Mouse (Mus musculus): ENCODE results near the gene Rhot2.
"Not testable (repeated sequence)": the region's sequence is repeated elsewhere in the genome, so short reads cannot be mapped to it uniquely, and the experiment has no call there.

Rhot2 gene

DNA sequence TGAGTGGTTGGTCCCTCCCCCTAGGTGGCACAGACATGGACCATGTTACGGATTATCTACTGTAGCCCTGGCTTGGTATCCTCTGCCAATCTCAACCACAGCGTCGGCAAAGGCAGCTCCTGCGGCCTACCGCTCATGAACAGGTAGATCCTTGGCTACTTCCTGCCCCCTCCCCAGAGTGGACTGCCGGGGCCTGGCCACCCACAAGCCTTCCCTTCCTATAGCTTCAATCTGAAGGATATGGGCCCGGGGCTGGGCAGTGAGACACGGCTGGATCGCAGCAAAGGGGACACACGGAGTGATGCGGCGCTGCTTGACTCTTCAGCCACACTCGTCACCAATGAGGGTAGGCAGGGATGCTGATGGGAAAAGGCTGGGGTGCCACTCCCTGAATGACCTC lies 17.6 kb downstream of the Rhot2 start:
- DNase-seq, result no peak

DNA sequence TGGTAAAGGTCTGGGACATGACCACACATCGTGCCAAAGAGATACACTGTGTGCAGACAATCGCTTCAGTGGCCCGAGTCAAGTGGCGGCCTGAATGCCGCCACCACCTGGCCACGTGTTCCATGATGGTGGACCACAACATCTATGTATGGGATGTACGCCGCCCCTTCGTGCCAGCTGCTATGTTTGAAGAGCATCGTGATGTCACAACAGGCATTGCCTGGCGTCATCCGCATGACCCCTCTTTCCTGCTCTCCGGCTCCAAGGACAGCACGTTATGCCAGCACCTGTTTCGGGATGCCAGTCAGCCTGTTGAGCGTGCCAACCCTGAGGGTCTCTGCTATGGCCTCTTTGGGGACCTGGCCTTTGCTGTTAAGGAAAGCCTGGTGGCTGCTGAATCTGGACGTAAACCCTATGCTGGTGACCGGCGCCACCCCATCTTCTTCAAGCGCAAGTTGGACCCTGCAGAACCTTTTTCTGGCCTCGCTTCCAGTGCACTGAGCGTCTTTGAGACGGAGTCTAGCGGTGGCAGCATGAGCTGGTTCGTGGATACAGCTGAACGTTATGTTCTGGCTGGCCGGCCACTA lies 18.6 kb downstream of the Rhot2 start:
- DNase-seq, result no peak

DNA sequence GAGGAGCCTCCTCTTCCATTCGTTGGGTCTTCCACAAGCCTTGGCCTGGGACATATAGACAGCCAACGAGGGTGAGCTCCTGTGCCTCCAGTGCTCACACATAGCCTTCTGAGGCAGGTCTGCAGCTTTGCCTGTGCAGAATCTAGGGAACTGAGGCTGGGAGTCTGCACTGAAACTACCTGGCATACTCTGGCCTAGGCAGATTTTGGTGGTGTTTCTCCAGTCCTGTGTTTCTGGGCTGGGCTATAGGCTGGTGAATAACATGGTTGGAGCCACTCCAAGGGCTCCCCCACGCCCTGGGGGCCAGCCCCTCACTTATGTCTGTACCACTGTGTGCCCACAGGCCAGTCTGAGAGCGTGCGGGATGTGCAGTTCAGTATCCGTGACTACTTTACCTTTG lies 19.3 kb downstream of the Rhot2 start:
- DNase-seq, result no peak

DNA sequence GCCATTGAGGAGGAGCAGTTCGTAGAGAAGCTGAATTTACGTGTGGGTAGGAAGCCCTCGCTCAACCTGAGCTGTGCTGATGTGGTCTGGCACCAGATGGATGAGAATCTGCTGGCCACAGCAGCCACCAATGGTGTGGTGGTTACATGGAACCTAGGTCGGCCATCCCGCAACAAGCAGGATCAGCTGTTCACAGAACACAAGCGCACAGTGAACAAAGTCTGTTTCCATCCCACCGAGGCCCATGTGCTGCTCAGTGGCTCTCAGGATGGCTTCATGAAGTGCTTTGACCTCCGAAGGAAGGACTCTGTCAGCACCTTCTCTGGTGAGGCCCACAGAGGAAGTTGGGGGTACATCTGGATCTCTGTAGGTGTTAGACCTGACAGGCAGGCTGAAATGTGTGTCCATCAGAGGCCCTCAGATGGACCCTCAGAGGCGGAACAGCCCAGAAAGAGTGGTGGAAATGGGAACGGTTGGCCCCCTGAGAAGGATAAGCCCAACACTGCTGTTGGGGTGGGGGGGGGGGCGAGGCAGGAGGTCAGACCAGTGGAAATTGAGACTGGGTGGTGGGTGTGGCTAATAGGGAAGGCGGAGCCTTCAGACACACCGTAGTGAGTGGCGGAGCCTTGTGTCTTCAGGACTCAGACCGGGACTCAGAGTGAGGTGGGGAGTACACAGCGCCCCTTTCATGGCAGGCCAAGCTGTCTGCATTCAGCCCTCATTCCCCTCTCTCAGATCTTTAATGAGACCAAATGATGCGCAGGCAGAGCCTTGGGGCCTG lies 20.1 kb downstream of the Rhot2 start:
- DNase-seq, result no peak

DNA sequence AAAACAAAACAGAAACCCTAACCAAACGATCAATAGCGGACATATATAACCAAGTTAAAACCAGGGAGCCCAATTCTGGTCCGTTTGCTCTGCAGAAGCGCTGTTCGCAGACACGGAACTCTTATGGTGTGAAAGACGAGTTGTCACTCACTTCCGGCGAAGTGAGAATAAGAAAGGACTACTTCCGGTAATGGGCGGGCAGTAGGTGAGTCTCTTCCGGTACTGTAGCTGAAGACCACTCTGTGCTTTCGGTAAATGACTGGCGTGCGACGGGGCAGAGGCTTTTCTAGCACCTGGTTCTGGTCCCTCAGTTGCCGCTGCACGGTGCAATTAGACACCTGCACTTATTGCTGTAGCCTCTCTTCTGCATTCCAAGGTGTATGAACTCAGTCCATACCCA lies 21.2 kb downstream of the Rhot2 start, which contains the start of gene Wdr24:
Gene Wdr24 (plus strand): TSS at position 176 of the 400 bp plus-strand sequence.
- DNase-seq, result peak; percentile 80 to 83

DNA sequence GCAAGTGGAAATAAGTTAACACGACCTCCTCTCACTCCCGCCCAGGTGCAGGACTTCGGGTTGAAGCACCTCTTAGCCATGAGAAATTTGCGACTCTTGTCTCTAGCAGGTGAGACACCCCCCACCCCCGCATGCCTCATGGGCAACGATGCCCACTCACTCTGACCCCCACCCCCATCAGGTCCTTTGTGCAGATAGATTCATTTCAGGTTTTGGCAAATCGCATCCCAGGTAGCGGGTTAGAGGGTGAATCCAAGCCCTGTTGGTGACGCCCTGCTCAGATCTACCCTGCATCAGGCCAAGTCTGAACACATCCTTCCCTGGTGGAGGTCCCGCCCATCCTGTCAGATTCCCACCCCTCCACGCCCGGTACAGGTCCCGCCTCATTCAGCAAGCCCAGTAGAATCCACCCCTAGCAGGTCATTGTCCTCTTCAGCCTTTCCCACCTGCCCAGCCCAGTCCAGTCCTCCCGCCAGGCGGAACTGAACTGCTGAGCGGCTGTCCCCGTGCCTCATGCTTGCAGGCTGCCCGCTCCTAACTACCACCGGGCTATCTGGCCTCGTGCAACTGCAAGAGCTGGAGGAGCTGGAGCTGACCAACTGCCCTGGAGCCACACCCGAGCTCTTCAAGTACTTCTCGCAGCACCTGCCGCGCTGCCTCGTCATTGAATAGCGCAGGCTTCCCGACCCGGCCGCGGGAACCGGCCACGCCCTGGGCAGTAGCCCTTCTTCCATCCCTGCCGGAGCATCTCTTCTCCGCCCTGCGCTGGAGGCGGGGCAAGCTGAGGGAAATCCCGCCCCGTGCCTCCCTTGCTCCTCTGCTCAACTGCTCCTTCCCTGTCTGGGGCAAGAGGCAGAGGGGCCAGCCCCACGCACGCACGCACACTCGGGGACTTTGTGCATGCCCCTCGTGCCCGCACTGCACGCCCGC lies 25.5 kb downstream of the Rhot2 start:
- DNase-seq, result no peak

DNA sequence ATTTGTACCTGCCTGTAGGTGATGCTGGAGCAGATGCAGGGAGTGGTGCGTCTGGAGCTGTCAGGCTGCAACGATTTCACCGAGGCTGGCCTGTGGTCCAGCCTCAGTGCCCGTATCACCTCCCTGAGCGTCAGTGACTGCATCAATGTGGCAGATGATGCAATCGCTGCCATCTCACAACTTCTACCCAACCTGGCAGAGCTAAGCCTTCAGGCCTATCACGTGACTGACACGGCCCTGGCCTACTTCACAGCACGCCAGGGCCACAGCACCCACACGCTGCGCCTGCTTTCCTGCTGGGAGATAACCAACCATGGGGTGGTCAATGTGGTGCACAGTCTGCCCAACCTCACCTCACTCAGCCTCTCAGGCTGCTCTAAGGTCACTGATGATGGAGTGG lies 27.0 kb downstream of the Rhot2 start:
- DNase-seq, result no peak

DNA sequence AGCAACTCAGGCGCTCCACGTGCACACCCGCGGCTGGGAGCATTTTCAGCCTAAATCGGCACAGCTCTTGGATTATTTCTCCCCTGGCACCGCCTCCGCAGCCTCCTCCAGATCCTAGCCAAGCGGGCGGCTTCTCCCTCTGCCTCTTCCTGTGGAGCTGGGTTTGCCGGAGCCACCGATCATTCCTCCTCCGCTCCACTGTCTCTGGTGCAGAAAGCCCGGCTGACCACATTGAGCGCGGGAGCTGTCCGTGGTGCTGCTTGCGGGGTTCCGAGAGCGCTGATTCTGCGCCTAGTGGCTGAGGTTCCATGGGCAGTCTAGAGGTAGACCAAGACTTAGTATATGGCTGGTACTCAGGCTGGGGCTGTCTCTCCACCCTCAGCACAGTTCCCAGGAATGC lies 31.2 kb downstream of the Rhot2 start:
- DNase-seq, result peak; percentile 89

DNA sequence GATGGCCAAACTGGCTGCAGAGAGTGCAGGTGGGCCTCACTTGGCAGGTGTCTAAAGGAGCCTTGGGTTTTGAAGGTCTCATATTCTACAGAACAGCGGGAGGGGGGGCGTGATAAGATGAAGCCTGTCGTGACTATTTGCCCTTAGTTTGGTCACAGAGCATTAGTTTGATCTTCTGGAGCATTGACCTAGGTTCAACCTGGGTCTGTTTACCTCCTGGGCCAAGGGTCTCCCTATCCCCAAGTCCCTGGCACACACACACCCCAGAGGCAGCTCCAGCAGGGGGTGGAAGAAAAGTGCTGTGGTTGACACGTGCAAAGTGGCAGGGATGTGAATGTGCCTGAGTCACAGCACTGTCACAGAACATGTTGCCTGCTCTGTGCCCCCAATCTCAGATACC lies 33.8 kb downstream of the Rhot2 start:
- DNase-seq, result no peak

DNA sequence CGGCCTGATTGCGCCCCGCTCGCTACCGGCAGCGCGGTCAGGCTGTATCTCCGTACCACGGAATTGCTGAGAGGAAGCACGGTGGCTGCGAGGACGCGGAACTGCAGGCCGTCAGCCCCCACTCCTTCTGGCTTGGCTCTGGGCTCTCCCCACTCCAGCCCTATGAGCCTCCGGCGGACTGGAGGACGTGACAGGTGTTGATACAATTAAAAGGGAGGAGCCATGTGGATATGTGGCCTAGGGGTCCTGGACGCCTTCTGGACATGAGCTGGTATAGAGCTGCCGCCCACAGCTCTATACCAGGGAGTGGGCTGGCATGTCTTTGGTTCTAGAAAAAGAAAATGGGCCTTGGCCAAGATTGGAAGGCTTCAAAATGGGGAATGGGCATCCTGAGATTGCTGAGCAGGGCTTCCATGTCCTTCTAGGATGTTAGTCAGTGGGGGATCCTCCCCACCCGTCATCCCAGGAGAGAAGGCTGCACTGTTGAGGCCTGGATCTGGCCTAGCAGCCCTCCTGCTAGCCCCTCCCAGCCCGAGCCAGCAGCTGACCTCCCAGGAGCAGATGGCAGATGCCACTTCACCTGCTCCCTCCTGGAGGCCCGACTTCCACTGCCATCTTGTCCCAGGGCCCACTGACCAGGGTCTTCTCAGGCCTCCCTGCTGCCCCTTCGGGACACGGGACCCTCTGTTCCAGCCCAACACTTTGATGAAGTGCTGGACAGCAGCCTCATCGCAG lies 34.9 kb downstream of the Rhot2 start:
- DNase-seq, result no peak

DNA sequence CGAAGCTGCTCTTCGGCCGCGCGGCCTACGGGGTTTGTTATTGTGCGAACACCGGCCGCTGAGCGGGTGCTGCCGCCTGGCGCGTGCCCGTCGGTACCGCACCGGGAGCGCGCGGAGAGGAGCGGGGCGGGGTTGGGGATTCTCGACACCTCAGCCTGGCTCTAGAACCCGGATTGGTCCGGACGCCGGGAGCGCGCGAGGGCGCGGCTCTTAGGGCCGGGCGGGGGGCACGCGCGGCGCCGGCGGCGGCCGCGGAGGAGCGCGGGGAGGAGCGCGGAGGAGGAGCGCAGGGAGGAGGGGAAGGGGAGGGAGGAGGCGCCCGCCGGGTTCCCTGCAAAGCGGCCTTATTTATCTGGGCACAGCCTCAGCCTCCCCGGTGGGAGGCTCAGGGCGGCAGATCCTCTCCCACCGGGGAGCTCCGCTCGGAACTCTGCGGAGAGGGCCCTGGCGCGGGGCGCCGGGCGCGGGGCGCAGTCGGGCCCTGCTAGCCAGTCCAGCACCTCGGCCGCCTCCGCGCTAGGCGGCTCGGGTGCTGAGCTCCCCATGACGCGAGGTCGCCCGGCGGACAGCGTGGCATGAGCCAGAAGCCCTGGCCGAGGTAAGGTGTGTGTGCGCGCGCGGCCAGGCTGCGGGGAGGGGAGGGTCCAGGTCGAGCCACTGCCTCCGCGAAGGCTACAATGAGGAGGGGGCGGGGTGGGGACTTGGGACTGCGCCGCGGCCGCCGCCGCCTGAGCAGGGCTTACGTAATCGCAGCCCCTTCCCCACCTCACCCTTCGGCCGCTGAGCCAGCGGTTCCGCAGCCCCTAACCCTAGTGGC lies 35.7 kb downstream of the Rhot2 start, which contains the start of gene Fbxl16:
Gene Fbxl16 (plus strand): TSS at position 297 of the 817 bp plus-strand sequence.
- DNase-seq, result peak; percentile 37 to 44

DNA sequence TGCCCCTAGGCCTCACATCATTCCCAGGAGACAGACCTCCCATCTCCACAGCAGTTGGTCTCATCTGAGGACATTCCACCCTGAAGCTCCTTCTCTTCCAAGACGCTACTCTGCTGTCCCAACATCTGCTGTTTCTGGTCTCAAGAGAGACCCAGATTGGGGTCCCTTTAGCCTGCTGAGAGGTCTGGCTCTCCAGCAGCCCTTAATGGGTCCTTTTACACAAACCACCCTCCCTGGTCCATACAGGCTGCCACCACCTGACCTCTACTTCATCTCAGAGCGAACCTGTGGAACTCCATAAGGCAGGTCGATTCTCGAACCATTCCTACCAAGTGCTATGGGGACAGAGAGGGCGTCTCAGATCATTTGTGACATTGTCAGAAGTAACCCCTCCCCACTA lies 36.6 kb downstream of the Rhot2 start:
- no peak for DNase-seq

DNA sequence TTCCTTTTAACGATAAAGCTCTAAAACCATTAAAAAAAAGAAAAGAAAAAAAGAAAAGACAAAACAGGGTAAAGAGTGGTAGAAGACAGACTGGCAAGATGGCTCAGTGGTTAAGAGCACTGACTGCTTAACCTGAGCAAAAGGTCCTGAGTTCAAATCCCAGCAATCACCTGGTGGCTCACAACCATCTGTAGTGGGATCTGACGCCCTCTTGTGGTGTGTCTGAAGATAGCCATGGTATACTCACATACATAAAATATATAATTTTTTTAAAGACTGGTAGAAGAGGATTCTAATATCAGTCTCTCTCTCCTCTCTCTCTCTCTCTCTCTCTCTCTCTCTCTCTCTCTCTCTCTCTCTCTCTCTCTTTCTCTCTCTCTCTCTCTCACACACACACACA lies 37.2 kb downstream of the Rhot2 start:
- DNase-seq, result not testable (repeated sequence)

DNA sequence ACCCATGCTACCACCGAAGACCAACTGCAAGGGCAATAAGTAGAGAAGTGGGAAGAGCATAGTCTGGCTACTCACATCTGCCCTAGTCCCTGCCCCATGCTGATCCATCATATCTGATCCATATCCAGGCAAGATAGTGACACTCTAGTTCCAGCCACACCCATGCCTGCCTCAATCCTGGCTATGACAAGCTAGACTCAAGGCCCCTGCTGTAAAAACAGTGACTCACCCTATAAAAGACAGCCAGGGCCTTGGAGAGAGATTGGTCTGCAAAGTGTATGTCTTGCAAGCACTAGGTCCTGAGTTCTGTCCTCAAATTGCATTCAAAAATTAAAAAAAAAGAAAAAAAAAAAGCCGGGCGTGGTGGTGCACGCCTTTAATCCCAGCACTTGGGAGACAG lies 38.1 kb downstream of the Rhot2 start:
- no peak for DNase-seq

DNA sequence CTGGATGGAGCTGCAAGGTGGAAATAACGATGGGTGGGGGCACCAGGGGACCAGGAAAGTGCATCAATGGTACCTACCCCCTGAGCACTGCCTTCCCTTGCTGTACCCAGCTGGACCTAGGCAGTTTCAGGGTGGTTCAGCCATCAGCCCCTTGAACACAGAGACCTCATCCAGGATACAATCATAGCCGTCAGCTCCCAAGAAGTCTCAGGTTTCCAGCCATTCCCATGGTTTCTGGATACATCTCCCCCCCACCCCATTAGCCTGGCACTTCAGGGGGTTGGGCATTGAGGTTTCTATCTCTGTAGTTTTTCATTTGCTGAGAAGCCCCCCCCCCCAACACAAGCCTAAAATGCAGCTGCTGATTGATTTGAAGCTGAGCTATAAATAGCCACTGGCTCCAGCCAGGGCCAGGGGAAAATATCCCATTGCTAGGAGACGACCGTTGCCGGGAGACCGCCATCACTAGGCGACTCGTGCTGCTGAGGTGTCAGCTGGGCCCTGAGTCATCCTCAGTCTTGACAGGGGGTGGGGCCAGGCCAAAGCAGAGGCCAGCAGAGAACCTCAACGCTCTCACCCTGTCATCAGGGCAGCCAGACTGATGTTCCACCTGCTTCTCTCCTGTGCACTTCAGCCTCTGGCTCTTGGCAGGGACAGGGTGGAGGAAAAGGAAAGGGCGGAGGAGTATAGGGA lies 41.7 kb downstream of the Rhot2 start:
- DNase-seq, result no peak

DNA sequence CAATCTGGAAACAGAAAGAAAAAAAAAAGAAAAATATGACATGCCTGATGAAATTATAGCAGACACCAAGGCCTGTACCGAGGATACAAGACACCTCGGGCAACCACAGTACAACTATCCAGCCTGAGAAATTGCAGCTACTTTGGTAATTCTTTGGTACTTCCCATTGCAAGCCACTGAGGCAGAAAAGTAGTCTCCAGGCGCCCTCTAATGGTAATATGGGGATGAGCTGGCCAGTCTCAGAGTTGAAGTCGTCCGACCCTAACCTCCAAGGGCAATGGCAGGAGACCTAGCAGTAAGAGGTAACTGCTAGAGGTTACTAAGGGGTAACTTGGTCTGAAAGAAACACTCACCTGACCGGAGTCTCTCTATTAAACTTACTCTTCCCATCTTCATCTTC lies 43.6 kb downstream of the Rhot2 start:
- peak; percentile 81 to 84 for DNase-seq

DNA sequence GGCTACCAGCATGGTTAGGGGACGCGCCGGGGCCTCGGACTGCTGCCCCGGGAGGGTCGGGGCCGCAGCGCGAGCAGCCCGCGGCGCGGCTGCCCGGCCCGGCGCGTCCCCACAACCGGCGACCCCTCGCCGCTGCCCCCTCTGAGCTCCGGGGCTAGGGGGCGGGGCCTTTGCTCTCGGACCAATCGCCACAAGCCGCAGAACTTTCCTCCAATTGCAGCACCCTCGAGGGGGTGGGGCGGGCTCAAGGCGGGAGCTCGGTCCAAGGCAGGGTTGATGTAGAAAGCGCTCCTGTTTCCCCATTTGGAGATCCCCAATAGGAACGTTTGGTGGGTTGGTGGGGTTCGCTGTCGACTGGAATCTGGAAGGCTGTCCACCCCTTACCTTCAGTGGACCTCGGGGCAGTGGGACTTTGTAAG lies 47.7 kb downstream of the Rhot2 start, which contains the start of gene Metrn:
Gene Metrn (minus strand): TSS at position 186 of the 419 bp plus-strand sequence.
- DNase-seq, result peak; percentile 83 to 84

DNA sequence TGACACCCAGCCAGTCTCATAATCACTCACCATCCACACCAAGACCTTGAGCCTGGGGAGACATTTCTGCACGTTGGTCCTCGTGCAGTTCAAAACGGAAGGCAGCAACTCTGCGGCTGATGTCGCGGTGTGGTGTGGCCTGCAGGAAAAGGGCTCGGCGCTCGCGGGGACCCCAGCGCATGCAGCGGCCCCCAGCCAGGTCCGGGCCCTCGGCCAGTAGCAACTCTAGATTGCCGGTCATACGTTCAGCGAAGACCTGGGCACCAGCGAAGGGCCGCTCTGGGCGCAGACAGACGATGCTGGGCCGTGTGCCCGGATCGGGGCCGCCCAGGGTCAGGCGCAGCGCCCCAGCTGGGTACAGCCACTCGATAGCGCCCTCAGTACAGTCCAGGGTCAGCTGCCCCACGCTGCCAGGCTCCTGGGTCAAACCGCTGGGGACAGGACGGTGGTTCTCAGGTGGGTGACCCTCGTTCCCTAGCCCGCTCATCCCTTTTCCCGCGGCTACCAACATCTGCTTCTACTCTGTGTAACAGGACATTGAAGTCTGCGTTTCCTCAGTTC lies 48.4 kb downstream of the Rhot2 start:
- no peak for DNase-seq

DNA sequence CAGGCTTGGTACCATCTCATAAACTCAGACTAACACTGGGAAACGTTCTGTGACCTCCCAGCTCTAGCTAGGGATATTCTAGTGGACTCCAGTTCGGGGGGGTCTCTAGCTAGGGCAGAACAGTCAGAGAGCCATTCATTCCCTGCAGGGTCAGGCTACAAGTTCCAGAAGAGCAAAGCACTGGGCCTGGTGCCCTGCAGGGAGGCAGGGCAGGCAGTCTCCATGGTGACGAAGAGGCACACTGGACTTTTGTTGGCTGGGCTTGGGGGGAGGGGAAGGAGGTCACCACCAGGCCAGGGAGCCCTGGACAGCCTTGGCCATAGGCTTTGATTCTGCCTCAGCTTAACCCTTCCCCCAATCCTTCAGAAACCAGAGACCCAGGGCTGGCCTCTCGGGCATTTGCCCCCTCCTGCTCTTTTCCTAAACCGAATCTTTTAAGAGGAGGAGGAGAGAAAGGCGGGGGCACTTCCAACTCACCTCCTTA lies 49.0 kb downstream of the Rhot2 start, which contains the start of gene AC134908.4:
Gene AC134908.4 (minus strand): TSS at position 51 of the 484 bp plus-strand sequence.
- no peak for DNase-seq

DNA sequence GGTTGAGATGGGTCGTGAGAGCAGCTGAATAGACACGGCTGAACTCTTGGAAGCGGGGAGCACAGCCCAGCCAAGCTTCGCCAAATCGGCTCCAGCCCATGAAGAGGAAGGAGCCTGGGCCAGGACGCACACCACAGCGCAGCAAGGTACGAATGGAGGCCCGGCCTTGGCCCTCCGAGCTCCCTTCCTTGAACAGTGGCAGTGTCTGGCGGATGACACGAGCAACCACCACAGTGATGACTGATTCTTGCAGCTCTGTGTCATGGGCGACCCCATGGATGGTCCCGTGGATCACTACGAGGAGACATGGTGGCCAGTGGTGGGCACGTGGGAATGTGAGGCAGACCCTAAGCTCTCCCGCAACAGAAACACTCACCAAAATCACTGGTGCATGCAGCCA lies 49.7 kb downstream of the Rhot2 start:
- no peak for DNase-seq
